Mouse (Mus musculus) ES-E14 (cell line): ENCODE measurements at regions not wholly inside any gene's neighbourhood (a gene's known extent, or its start where the extent isn't known, plus 50 kb on each side); places are given as distances from the start of the nearest gene placed in this dataset.

ENCODE experiments used
- DNase-seq: peaks from one replicate; pipeline ENCODE4 v3.0.0-alpha.2; 2013; ENCODE audit warnings: low read depth, low spot score
- H3K27ac ChIP-seq: 2 replicates; pipeline ENCODE4 v1.5.1; 2012; ENCODE audit warnings: low read depth, mild to moderate bottlenecking, low read length, moderate library complexity, mixed read lengths; ENCODE audit not compliant: poor library complexity, insufficient read depth, severe bottlenecking
- H3K36me3 ChIP-seq: 2 replicates; pipeline ENCODE4 v1.6.1; 2012; ENCODE audit warnings: mild to moderate bottlenecking, low read length, moderate library complexity, mixed read lengths; ENCODE audit not compliant: control insufficient read depth, poor library complexity, insufficient read depth, severe bottlenecking
- H3K4me1 ChIP-seq, 2 experiments: fragments of 150-350 bp in 1 of 2; sonication (generic) in 1 of 2; 2 replicates each; pipeline ENCODE4 v1.6.1; 2012; ENCODE audit warnings: low read length in 2 of 2, mild to moderate bottlenecking in 1 of 2, mixed read lengths in 1 of 2; ENCODE audit not compliant: control insufficient read depth in 2 of 2, insufficient read depth in 2 of 2, poor library complexity in 1 of 2
- H3K4me3 ChIP-seq, 2 experiments: fragments of 150-350 bp in 1 of 2; sonication (generic) in 1 of 2; 2 replicates each; pipeline ENCODE4 v1.5.1; 2012; ENCODE audit warnings: low read length in 2 of 2, low read depth in 1 of 2, mild to moderate bottlenecking in 1 of 2, mixed read lengths in 1 of 2; ENCODE audit not compliant: insufficient read depth in 1 of 2, poor library complexity in 1 of 2, severe bottlenecking in 1 of 2
- H3K9ac ChIP-seq: 2 replicates; pipeline ENCODE4 v1.6.1; 2012; ENCODE audit warnings: low read depth, mild to moderate bottlenecking, low read length, mixed read lengths; ENCODE audit not compliant: poor library complexity, insufficient read depth, severe bottlenecking
- H3K9me3 ChIP-seq: fragments of 150-350 bp; sonication (generic); 2 replicates; pipeline ENCODE4 v1.6.1; 2012; ENCODE audit warnings: low read depth, mild to moderate bottlenecking, low read length; ENCODE audit not compliant: control insufficient read depth, insufficient read depth
- CHD2 ChIP-seq: IDR thresholded peaks from 2 replicates; pipeline ENCODE4 v1.6.1; 2014; ENCODE audit warnings: mild to moderate bottlenecking, low read depth, low read length, inconsistent platforms
- HCFC1 ChIP-seq: IDR thresholded peaks from 2 replicates; pipeline ENCODE4 v1.6.1; 2012; ENCODE audit warnings: low read length, inconsistent platforms, borderline replicate concordance; ENCODE audit not compliant: insufficient read depth
- MAFK ChIP-seq: IDR thresholded peaks from 2 replicates; pipeline ENCODE4 v1.6.1; 2014; ENCODE audit warnings: mild to moderate bottlenecking, low read depth, low read length, inconsistent platforms; ENCODE audit not compliant: insufficient read depth
- ZC3H11A ChIP-seq: IDR thresholded peaks from 2 replicates; pipeline ENCODE4 v1.6.1; 2012; ENCODE audit warnings: low read depth, mild to moderate bottlenecking, inconsistent platforms, low read length, borderline replicate concordance
- ZNF384 ChIP-seq: IDR thresholded peaks from 2 replicates; pipeline ENCODE4 v1.6.1; 2012; ENCODE audit warnings: low read depth, low read length, inconsistent platforms
- in situ Hi-C, 2 experiments: fragments of 600-800 bp; cut with MboI; formaldehyde crosslinking; loops; one replicate each; pipeline ENCODE4 v1.15.1; 2025; ENCODE audit warnings: low sequenced_read_pairs in 2 of 2, inconsistent platforms in 1 of 2; ENCODE audit not compliant: unreplicated experiment in 2 of 2

GRCm38 (mm10) chr4:154785282-154785987 lies 51.8 kb upstream of the Ttc34 start:
- TF ChIP-seq MAFK: no peak
- TF ChIP-seq CHD2: no peak
- no peak for TF ChIP-seq ZNF384
- TF ChIP-seq ZC3H11A: no peak
- no peak for TF ChIP-seq HCFC1
- in situ Hi-C loops: no loop called here
- H3K9me3 ChIP-seq: no peaks in the 10 kb centered on the region
- no peak overlapping the region for H3K9ac ChIP-seq
- DNase-seq: no peak
- H3K4me1 ChIP-seq: peaks cover 0 to 4% of the 10 kb centered on the region in 2 experiments; a peak in 1 of 4 replicates
- H3K4me3 ChIP-seq: no peak overlapping the region
- H3K36me3 ChIP-seq: no peaks in the 10 kb centered on the region
- no peak overlapping the region for H3K27ac ChIP-seq

GRCm38 (mm10) chr4:154787190-154787589 lies 50.1 kb upstream of the Ttc34 start:
- TF ChIP-seq HCFC1: no peak
- no peak for TF ChIP-seq ZC3H11A
- TF ChIP-seq MAFK: no peak
- TF ChIP-seq CHD2: no peak
- no peak for TF ChIP-seq ZNF384
- Histone ChIP-seq H3K27ac (no peak overlapping the region), H3K9ac (no peak overlapping the region), H3K9me3 (no peaks in the 10 kb centered on the region), H3K36me3 (no peaks in the 10 kb centered on the region), H3K4me1 (no peaks in the 10 kb centered on the region), H3K4me3 (no peak overlapping the region)
- in situ Hi-C loops: no loop called here
- no peak for DNase-seq
